Mouse (Mus musculus) lung, postnatal 0 days (tissue): ENCODE data around the gene Gm26938.

Source experiments
- CTCF ChIP-seq: IDR thresholded peaks from 2 replicates; pipeline ENCODE4 v1.5.1; 2016; ENCODE audit warnings: antibody characterized with exemption, mild to moderate bottlenecking
- EP300 ChIP-seq: IDR thresholded peaks from 2 replicates; pipeline ENCODE4 v1.6.1; 2016; ENCODE audit warnings: antibody characterized with exemption, mild to moderate bottlenecking, control low read depth

- TF ChIP-seq CTCF, result no peak
- no peak for TF ChIP-seq EP300
Measured at GRCm38 (mm10) chr5:139818056-139818455, 8.2 kb downstream of the Gm26938 start.
